Mouse (Mus musculus): Measurements from ENCODE around the gene Efhc1. TPM values are rescaled to one million over a fixed set of nuclear protein-coding genes. Genes with fewer than 3 reads are reported as not detected.
A peak's percentile ranks its signal among the peaks of the same experiment; 100 is the strongest.
"Not testable (repeated sequence)": the region's sequence is repeated elsewhere in the genome, so short reads cannot be mapped to it uniquely, and the experiment has no call there.

Efhc1 gene
- polyA plus RNA-seq, 1 experiment from 2014 or later: 3.2 TPM

DNA sequence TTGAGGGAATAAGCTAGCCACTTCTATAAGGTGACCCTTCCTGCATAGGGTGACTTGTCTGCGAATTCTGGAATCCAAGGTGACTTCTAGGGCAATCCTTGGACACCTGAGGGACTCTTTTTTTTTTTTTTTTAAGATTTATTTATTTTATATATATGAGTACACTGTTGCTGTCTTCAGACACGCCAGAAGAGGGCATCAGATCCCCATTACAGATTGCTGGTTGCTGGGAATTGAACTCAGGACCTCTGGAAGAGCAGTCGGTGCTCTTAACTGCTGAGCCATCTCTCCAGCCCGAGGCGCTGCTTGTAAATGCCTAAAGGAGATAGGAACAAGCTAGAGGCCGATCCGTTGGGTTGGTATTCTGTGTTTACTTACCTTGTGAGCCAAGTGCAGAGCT lies 26.1 kb upstream of the Efhc1 start:
- not testable (repeated sequence) for H3K9ac ChIP-seq; H3K4me2 ChIP-seq; ATAC-seq (replicated peaks; ENCODE audit: low FRiP score); H3K4me3 ChIP-seq (replicated peaks); H3K27me3 ChIP-seq; H3K9me3 ChIP-seq (replicated peaks); H3K27ac ChIP-seq; H3K4me1 ChIP-seq; H3K36me3 ChIP-seq
- WGBS: 91% methylated on average over 7 of the region's 7 CpGs

DNA sequence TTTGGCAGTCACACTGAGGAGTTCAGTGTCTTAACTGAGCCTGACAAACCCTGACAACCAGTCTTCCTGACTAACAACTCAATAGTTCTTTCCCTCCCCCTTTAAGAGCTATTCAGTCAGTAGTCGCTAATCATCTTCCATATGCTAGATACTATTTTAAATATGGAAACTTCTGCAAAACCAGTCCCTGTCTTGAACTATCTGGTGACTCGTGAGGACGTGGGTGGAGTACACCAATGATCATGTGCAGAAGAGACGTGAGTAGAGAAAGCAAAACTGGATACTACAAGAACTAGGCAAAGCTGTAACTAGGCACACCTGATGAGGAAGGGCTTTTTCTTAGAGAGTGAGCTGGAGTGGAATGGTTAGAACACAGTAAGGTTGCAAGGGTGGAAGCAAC lies 25.5 kb upstream of the Efhc1 start:
- Histone ChIP-seq H3K27me3 (no peaks in the 10 kb centered on the region), H3K4me2 (no peak overlapping the region), H3K4me1 (0 out of 2 replicates have a peak, but pooled peaks cover 2% of the 10 kb centered on the region), H3K4me3 (replicated peaks) (no peak overlapping the region), H3K27ac (no peak overlapping the region), H3K9me3 (replicated peaks) (no peaks in the 10 kb centered on the region), H3K36me3 (no peaks in the 10 kb centered on the region), H3K9ac (no peak overlapping the region)
- no peak for ATAC-seq (replicated peaks; ENCODE audit: low FRiP score)
- WGBS: 94% methylated on average over 4 of the region's 4 CpGs

DNA sequence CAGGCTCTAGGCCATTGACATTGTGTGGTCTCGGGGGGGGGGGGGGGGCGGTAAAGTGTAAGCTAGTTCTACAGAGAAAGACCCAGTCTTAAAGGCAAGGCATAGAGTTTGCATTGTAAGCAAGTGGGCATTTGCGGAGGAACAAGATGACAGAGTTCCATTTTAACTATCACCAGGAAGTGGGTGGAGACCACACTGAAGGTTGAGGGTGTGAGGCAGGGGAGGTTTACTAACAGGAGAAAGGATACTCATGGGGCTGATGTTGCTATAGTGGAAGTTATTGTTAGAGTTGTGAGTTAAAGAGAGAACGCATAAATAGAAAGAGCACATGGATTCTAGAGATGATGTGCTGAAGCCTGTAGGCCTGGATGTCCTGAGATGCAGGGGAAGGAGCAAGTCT lies 25.1 kb upstream of the Efhc1 start:
- 87% methylated on average over 3 of the region's 4 CpGs for WGBS
- no peak overlapping the region for H3K4me2 ChIP-seq
- H3K4me1 ChIP-seq: 0 out of 2 replicates have a peak, but pooled peaks cover 2% of the 10 kb centered on the region
- H3K4me3 ChIP-seq (replicated peaks): no peak overlapping the region
- no peaks in the 10 kb centered on the region for H3K9me3 ChIP-seq (replicated peaks)
- H3K27me3 ChIP-seq: no peaks in the 10 kb centered on the region
- no peak overlapping the region for H3K9ac ChIP-seq
- H3K36me3 ChIP-seq: no peaks in the 10 kb centered on the region
- no peak overlapping the region for H3K27ac ChIP-seq
- ATAC-seq (replicated peaks; ENCODE audit: low FRiP score): no peak

DNA sequence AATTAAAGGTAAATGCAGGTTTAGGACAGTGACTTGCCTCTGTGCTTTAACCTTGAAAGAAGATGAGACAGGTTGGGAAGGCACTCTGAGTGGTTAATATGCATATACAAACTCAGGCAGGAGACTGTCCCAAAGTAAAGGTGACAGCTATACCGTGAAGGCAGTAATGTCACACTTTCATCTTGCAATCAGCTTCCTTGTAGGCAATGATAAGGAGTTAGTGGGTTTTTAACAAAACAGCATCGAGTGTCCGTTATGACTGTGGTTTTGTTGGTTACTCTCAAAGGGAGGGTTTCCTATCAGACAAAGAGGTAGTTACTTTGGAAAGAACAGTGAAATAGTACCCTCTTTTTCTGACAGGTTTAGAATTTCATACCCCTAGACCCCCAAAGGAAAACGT lies 22.9 kb upstream of the Efhc1 start:
- no peaks in the 10 kb centered on the region for H3K27me3 ChIP-seq
- no peaks in the 10 kb centered on the region for H3K36me3 ChIP-seq
- no peaks in the 10 kb centered on the region for H3K9me3 ChIP-seq (replicated peaks)
- H3K4me3 ChIP-seq (replicated peaks): no peak overlapping the region
- ATAC-seq (replicated peaks; ENCODE audit: low FRiP score): no peak
- no peaks in the 10 kb centered on the region for H3K4me1 ChIP-seq
- H3K27ac ChIP-seq: no peak overlapping the region
- H3K4me2 ChIP-seq: no peak overlapping the region
- 23% methylated on average over 4 of the region's 4 CpGs for WGBS
- H3K9ac ChIP-seq: no peak overlapping the region

DNA sequence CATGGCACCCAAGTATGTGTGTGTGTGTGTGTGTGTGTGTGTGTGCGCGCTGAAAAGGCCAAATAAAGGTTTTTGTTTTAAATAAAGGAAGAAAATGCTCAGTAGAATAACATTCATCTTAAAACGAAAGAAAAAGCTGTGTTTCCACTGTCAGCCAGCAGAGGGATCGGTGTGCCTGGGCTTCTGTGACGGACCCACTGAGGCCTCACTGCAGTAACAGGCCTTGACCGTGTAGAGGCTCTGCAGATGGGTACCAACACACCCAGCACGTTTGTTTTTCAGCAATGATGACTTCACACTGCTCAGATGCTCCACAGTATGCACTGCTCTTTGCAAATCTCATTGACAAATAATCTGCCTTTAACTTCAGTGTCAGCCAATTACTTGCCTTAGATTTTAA lies 18.0 kb upstream of the Efhc1 start:
- H3K4me3 ChIP-seq (replicated peaks): no peak overlapping the region
- peak; percentile 77; the same call in 1 of the 2 replicates for ATAC-seq (replicated peaks; ENCODE audit: low FRiP score)
- no peak overlapping the region for H3K4me2 ChIP-seq
- no peaks in the 10 kb centered on the region for H3K4me1 ChIP-seq
- H3K27ac ChIP-seq: no peak overlapping the region
- H3K9me3 ChIP-seq (replicated peaks): no peaks in the 10 kb centered on the region
- WGBS: 24% methylated on average over 7 of the region's 7 CpGs
- no peak overlapping the region for H3K9ac ChIP-seq
- no peaks in the 10 kb centered on the region for H3K27me3 ChIP-seq
- H3K36me3 ChIP-seq: peaks cover 12% of the 10 kb centered on the region

DNA sequence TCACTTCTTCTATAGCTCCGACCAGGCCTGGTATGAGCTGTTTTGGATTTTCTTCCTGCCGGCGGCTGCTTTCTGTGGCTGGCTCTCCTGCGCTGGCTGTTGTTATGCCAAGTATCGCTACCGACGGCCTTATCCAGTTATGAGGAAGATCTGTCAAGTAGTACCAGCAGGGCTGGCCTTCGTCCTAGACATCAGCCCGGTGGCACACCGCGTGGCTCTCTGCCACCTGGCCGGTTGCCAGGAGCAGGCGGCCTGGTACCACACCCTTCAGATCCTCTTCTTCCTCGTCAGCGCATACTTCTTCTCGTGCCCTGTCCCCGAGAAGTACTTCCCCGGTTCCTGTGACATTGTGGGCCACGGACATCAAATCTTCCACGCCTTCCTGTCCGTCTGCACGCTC lies 16.3 kb upstream of the Efhc1 start:
- no peak overlapping the region for H3K4me3 ChIP-seq (replicated peaks)
- H3K36me3 ChIP-seq: peaks cover 12% of the 10 kb centered on the region
- H3K4me1 ChIP-seq: no peaks in the 10 kb centered on the region
- ATAC-seq (replicated peaks; ENCODE audit: low FRiP score): no peak
- no peak overlapping the region for H3K9ac ChIP-seq
- H3K27me3 ChIP-seq: no peaks in the 10 kb centered on the region
- WGBS: 89% methylated on average over 22 of the region's 22 CpGs
- no peaks in the 10 kb centered on the region for H3K9me3 ChIP-seq (replicated peaks)
- no peak overlapping the region for H3K27ac ChIP-seq
- H3K4me2 ChIP-seq: no peak overlapping the region

DNA sequence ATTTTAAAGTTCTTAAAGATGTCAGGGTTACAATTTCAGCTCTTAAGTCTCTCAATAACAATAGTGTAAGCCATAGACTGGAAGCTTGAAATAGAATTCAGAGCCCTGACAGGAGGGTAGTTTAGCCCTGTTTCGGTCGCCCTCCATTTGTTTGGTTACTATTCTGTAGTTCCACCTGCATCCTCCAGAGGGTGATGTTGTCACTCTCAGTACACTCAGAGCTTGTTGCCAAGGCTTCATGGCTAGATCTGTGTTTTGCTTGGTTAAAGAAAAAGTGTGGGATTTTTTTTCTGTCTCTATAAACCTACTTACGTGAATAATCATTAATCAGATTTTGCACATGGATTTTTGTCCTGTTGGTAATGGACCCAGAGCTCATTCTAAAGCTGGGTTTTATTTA lies 12.4 kb upstream of the Efhc1 start:
- Histone ChIP-seq H3K27ac (no peak overlapping the region), H3K4me1 (no peaks in the 10 kb centered on the region), H3K9me3 (replicated peaks) (no peaks in the 10 kb centered on the region), H3K36me3 (peaks cover 12% of the 10 kb centered on the region), H3K9ac (no peak overlapping the region), H3K27me3 (no peaks in the 10 kb centered on the region), H3K4me3 (replicated peaks) (no peak overlapping the region), H3K4me2 (no peak overlapping the region)
- 30% methylated on average over 3 of the region's 3 CpGs for WGBS
- ATAC-seq (replicated peaks; ENCODE audit: low FRiP score): 0 out of 2 replicates have a peak, but pooled peaks have one; percentile 36

DNA sequence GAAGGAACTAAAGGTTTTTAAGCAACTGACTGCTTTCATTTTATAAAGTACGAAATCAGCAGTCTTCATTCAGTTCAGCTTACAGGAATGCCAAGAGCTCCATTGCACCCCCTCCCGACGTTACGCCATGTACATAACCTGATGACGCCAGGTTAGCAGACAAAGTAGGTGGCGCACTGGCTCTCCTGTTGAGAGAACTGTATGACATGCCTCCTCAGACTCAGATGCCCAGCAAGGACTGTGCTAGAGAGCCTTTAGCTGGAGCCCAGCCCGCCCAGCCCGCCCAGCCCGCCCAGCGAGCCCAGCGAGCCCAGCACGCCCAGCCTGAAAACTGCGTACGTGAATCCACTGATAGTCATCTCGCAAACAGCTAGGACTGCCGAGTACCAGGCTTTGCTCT lies 11.3 kb upstream of the Efhc1 start:
- Histone ChIP-seq H3K9ac (no peak overlapping the region), H3K27ac (no peak overlapping the region), H3K4me2 (peak overlapping the region; percentile 5; the same call in 1 of the 2 replicates), H3K27me3 (no peaks in the 10 kb centered on the region), H3K36me3 (peaks cover 4% of the 10 kb centered on the region), H3K4me3 (replicated peaks) (no peak overlapping the region), H3K9me3 (replicated peaks) (no peaks in the 10 kb centered on the region), H3K4me1 (no peaks in the 10 kb centered on the region)
- peak; percentile 66 for ATAC-seq (replicated peaks; ENCODE audit: low FRiP score)
- WGBS: 65% methylated on average over 16 of the region's 16 CpGs

DNA sequence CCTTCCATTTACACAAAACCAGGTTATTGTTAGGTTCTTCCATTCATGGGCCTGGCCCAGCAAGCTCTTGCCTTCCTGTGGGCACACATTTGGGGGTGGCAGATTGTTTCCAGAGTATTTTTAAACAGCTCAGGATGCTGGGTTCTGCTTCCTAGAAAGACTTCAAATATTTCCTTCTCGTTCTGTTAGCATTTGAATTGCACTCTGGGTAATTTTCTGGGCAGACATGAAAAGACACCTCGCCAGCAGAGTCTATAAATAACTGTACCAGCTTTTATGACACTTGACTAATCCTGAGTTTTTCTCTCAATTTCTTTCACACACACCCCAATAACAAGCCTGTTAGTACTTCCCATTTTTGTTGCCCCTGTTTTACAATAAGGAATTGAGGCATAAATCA lies 10.1 kb upstream of the Efhc1 start:
- no peak for ATAC-seq (replicated peaks; ENCODE audit: low FRiP score)
- peak overlapping the region; percentile 32; the same call in 1 of the 2 replicates for H3K27ac ChIP-seq
- H3K4me1 ChIP-seq: no peaks in the 10 kb centered on the region
- H3K4me3 ChIP-seq (replicated peaks): no peak overlapping the region
- H3K9me3 ChIP-seq (replicated peaks): no peaks in the 10 kb centered on the region
- no peak overlapping the region for H3K9ac ChIP-seq
- 45% methylated on average over 2 of the region's 2 CpGs for WGBS
- H3K4me2 ChIP-seq: no peak overlapping the region
- H3K27me3 ChIP-seq: no peaks in the 10 kb centered on the region
- no peaks in the 10 kb centered on the region for H3K36me3 ChIP-seq

DNA sequence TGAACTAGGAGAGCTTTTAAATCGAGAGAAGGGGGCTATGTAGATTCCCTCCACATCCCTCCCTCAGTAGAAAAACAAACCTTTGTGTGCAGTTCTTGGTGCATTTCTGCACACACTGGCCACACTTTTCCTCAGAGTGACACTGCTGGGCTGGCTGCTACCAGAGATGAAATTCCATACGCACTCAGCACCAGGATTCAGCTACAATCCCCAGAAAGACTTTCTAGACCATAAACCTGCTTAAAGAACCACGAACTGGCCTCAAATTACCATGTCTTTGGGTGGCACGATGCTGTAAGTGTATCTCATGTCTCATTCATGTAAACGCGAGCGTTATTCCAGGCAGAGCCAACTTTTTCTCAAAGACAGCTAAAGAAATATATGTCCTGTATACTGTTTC lies 9.6 kb upstream of the Efhc1 start:
- Histone ChIP-seq H3K36me3 (no peaks in the 10 kb centered on the region), H3K9me3 (replicated peaks) (no peaks in the 10 kb centered on the region), H3K27ac (peak overlapping the region; percentile 32; the same call in 1 of the 2 replicates), H3K4me2 (no peak overlapping the region), H3K4me1 (no peaks in the 10 kb centered on the region), H3K9ac (no peak overlapping the region), H3K27me3 (no peaks in the 10 kb centered on the region), H3K4me3 (replicated peaks) (no peak overlapping the region)
- peak; percentile 64 for ATAC-seq (replicated peaks; ENCODE audit: low FRiP score)
- 38% methylated on average over 7 of the region's 7 CpGs for WGBS

DNA sequence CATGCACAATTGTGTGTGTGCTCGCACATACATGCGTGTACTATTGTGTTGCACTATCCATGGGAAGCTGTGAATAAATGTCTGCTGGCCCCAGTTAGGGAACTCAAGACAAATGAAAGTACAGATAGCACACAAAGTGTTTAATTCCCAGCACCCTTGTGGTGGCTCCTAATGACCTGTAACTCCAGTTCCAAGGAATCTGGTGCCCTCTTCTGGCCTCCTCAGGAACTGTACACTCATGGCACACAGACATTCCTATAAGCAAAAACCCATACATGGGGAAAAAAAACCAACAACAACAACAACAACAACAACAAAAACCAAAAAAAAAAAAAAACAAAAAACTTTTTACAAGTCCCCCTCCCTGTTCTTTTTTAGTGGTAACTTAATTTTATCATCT lies 8.4 kb upstream of the Efhc1 start:
- no peak overlapping the region for H3K9ac ChIP-seq
- 86% methylated on average over 2 of the region's 2 CpGs for WGBS
- no peak overlapping the region for H3K4me3 ChIP-seq (replicated peaks)
- no peaks in the 10 kb centered on the region for H3K36me3 ChIP-seq
- H3K4me1 ChIP-seq: no peaks in the 10 kb centered on the region
- ATAC-seq (replicated peaks; ENCODE audit: low FRiP score): no peak
- no peak overlapping the region for H3K4me2 ChIP-seq
- H3K27me3 ChIP-seq: no peaks in the 10 kb centered on the region
- no peaks in the 10 kb centered on the region for H3K9me3 ChIP-seq (replicated peaks)
- no peak overlapping the region for H3K27ac ChIP-seq

DNA sequence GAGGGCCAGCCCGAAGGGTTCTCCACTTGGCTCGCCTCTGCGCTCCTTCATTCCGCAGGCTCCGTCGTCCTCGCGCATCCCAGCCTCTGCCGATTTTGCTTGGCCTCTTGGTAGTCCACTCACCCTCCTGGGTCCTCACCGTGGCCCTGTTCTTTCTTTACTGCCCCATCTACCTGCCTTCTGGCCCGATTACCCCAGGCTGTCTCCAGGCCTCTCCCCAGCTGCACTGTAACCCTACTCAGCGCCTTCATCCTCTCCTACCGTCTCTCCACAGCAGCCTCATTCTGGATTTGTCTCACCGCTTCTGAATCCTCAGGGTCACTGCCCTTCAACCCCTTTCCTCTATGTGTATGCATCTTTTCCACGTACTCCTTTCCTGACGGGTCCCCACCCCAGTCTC lies 373 bp downstream of the Efhc1 start:
- peak overlapping the region; percentile 65; the same call in 1 of the 2 replicates for H3K27ac ChIP-seq

DNA sequence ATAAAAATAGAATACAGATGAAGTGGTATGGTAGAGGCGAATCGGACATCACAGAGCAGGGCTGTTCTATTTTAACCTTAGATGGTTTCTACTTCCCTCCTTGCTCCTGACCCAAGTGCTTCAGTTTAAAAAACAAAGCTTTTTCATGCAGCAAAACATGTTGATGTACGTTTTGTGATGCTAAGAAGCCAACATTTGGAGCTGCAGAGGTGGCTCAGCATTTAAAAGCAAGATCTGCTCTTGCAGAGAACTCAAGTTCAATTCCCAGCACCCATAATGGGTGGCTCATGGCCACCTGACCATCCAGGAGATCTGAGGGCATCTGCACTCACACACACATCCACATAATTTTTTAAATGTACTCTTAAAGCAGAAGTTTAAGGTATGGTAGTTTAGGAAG lies 3.5 kb downstream of the Efhc1 start:
- 90% methylated on average over 3 of the region's 3 CpGs for WGBS
- no peak for ATAC-seq (replicated peaks; ENCODE audit: low FRiP score)
- Histone ChIP-seq H3K9me3 (replicated peaks) (no peaks in the 10 kb centered on the region), H3K36me3 (no peaks in the 10 kb centered on the region), H3K4me2 (no peak overlapping the region), H3K4me1 (peaks cover 14% of the 10 kb centered on the region), H3K9ac (no peak overlapping the region), H3K27me3 (no peaks in the 10 kb centered on the region), H3K4me3 (replicated peaks) (no peak overlapping the region), H3K27ac (no peak overlapping the region)

More for the DNA sequence above, 373 bp downstream of the Efhc1 start:
- Histone ChIP-seq H3K4me1 (peaks cover 12% of the 10 kb centered on the region), H3K4me2 (peak overlapping the region; percentile 86), H3K9me3 (replicated peaks) (no peaks in the 10 kb centered on the region), H3K36me3 (no peaks in the 10 kb centered on the region), H3K9ac (peak overlapping the region; percentile 52), H3K27me3 (no peaks in the 10 kb centered on the region), H3K4me3 (replicated peaks) (peak overlapping the region; percentile 66)
- no peak for ATAC-seq (replicated peaks; ENCODE audit: low FRiP score)
- 3% methylated on average over 16 of the region's 16 CpGs for WGBS
